Mouse (Mus musculus): ENCODE measurements around the gene Odf2l. TPM values are rescaled to one million over a fixed set of nuclear protein-coding genes. Genes with fewer than 3 reads are reported as not detected.

The Odf2l gene
- 10 to 100 TPM; 18.5 to 25.9 (median 21.5) TPM for total RNA-seq (2022)

GRCm38 (mm10) chr3:145118254-145119001 is at the start of gene Odf2l:
TSS of gene Odf2l (plus strand) at chr3:145118588.
- peak; percentile 95 to 99 for DNase-seq (ENCODE audit: low spot score in 2 of 2)

- DNase-seq (ENCODE audit: low spot score in 2 of 2): no peak
These were observed 49.4 kb upstream of the Odf2l start for GRCm38 (mm10) chr3:145068964-145069363.

GRCm38 (mm10) chr3:145072339-145072738 is 46.0 kb upstream of the Odf2l start:
- no peak for DNase-seq (ENCODE audit: low spot score in 2 of 2)

DNA sequence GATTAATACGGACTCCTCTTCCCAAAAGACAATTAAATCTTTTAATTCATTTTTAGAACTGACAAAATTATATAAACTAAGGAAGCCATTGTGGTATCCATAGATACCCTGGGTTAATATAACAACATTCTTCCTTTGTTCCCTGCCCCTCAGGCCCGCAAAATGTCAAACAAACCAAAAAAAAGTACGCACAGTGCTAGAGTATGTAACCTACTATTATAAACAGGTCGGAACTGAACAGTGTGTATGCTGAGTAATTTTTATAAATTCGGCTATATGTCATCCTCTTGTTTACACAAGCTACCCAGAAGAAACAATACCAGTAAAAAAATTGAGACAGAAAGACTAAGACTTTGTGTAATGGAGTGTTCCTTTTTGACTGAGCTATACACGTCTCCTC is 40.0 kb upstream of the Odf2l start:
- DNase-seq (ENCODE audit: low spot score in 2 of 2): no peak

GRCm38 (mm10) chr3:145080904-145081303 is 37.5 kb upstream of the Odf2l start:
- DNase-seq (ENCODE audit: low spot score in 2 of 2): no peak

- no peak for DNase-seq (ENCODE audit: low spot score in 2 of 2)
These were observed 35.3 kb upstream of the Odf2l start for GRCm38 (mm10) chr3:145083081-145083480.

GRCm38 (mm10) chr3:145086180-145086579 is 32.2 kb upstream of the Odf2l start:
- DNase-seq (ENCODE audit: low spot score in 2 of 2): no peak

DNA sequence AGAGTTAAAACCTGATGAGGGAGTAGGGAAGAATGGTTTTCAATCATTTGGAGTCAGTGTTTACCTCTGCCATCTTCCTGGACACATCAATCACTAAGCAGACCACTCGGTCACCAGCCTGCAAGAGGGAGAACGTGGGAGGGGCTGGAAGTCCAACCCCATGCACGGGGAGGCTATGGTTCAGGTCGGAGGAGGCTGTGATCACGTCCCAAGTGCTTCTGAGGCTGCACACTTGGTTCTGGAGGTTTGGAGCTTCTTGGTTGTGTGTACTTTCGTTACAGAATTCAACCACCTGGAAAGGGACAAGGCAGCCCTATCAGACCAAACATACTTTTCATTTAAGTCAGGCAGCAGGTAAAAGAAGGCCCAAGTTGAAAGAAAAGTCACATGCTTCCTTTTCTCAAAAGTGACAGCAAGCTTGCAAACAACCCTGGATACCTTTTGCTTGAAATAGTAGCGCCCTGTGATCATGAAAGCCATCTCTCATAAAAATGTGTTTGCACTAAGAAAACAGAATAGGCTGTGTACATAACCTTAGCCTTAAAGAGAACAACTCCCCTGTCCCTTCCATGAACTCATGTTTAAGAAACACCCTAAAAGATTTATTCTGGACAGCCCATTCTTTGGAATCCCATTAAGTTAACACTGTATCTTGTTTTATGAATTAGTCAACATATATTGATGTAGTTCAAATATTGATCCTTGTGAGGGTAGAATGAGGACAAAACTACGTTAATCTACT is 30.4 kb upstream of the Odf2l start:
- no peak for DNase-seq (ENCODE audit: low spot score in 2 of 2)

- DNase-seq (ENCODE audit: low spot score in 2 of 2): no peak
These were observed 19.1 kb upstream of the Odf2l start, which contains the start of gene Clca2 for GRCm38 (mm10) chr3:145099291-145099690. TSS of gene Clca2 (minus strand) at chr3:145099443.

GRCm38 (mm10) chr3:145101891-145102555 is 16.4 kb upstream of the Odf2l start:
- no peak for DNase-seq (ENCODE audit: low spot score in 2 of 2)

DNA sequence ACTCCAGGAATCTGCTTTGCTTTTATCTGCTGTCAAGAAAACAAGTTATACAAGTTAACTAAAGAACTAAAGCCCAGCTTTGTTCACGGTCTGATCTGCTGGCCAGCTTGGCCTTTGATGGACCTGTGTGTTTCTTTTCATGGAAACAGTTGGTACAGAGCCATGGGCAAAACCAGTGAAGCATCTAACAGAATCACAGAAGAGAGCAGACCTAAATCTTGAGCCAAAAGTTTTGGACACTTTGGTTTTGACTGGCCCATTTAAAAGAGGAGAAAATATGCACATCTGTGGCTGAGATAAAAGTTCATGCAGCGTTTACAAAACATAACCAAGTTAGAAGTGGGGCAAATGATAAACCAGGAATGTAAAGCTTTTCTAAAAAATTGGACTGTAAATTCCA is 15.1 kb upstream of the Odf2l start:
- no peak for DNase-seq (ENCODE audit: low spot score in 2 of 2)

DNA sequence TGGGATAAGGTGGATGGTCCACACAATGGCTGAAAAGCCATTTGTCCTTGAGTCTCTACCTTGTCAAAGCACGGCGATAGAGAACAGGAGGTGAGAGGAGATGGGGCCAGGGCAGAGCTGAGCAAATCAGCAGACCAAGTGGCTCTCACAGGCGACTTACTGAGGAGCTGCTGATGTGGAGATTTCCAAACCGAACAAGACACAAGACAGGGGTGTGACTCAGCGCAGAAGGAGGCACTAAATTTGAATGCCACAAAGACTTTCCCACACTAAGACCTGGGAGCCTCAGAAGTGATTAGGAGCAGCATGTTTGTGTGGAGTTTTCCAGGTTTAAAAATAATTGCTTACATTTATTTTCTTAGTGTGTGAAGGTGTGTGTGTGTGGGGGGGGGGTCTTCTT is 14.6 kb upstream of the Odf2l start:
- no peak for DNase-seq (ENCODE audit: low spot score in 2 of 2)

DNA sequence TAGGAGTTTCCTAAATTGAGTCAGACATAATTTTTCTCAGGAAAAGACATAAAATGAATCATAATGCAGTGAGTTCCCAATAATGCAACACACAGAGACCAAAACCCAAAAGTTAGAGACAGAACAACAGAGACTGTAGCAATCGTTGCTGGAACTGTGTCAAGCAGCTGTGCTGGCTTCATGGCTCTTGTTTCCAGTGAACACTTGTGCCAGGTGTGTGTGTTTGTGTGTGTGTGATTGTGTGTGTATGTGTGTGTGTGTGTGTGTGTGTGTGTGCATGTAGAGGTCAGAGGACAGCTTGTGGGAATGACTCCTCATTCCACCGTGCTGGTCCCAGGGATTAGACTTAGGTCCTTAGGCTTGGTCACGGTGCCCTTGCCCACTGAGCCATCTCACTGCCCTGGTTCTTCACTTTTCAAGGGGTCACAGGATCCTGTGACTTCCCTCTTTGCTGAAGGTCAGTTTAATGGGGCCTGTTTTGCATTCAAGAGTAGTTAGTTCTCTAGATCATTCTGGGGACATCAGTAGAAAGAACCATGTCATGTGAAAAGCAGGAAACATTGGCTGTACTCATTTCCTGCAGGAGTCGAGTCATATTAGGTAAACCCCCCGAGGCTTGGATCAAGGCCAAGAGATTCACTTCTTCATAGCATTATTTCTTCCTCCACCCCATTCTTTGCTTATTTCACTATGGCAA is 13.2 kb upstream of the Odf2l start:
- DNase-seq (ENCODE audit: low spot score in 2 of 2): no peak

DNA sequence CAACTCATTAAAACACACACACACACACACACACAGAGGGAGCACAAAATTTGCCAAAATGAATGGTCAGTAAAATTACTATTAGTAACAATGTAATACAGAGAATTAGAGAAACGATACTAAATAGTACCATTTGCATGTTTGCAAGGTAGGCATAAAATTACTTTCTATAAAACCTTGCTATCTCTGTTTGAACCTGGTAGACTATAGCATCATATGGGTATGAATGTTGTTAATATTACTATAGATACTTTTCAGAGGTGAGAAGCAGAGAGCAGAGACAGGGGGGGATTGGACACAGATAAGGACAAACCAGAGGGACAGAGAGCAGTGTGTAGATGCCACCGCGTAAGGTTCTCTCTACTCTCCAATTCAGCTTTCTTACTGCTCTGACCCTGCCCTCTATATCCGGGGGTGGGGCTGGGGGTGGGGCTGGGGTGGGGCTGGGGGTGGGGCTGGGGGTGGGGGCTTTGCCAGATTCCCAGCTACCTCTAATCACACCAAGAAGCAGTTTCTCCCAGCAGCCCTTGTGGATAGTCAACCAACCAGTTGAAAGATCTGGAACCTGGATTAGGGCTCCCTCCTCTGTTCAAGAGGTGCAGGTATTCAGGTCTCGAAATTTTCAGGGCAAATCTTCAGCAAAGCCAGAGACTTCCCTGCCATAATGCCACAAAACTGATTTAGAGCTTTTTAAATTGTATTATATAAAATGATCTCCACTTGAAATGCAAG is 12.4 kb upstream of the Odf2l start:
- DNase-seq (ENCODE audit: low spot score in 2 of 2): no peak

GRCm38 (mm10) chr3:145115169-145115568 is 3.2 kb upstream of the Odf2l start:
- no peak for DNase-seq (ENCODE audit: low spot score in 2 of 2)

- DNase-seq (ENCODE audit: low spot score in 2 of 2): peak in 1 of 2 experiments; percentile 2
These were observed 751 bp upstream of the Odf2l start for GRCm38 (mm10) chr3:145117637-145118036.

- DNase-seq (ENCODE audit: low spot score in 2 of 2): no peak
These were observed 592 bp downstream of the Odf2l start for GRCm38 (mm10) chr3:145119002-145119358.

DNA sequence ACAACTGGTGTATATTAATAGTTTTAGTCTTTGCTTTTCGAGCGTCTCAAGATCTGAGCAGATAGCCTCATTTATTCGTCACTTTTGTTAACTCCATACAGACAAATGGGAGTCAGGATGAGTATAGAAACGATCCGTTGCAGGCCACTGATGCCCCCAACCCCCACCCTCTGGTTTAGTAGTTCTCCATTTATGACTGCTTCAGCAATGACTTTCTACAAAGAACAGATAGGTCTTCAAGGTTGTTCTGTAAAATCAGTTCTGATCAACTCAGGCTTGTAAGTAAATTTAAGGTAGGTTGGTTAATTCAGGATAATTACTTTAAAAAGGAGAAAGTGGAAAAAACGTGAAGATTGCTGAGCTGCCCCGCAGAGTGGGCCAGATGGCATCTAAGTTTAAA is 1.0 kb downstream of the Odf2l start:
- no peak for DNase-seq (ENCODE audit: low spot score in 2 of 2)

DNA sequence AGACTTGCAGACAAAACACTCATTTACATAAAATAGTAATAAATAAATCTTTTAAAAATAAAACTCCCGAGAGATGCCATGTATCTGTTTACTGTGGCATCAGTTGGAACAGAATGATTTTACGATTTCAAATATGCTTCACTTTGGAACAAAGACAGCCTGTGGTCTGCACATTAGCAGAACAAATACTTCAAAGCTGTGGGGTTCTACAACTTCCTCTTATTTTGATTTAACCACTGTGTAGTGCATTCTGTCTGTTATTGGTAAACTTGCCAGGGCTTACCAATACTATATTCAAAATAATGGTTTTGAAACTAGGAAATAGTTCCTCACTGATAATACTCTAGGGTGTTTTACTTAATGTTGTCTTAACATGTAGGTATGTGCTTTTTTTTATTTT is 8.2 kb downstream of the Odf2l start:
- DNase-seq (ENCODE audit: low spot score in 2 of 2): no peak

GRCm38 (mm10) chr3:145129356-145129755 is 11.0 kb downstream of the Odf2l start:
- no peak for DNase-seq (ENCODE audit: low spot score in 2 of 2)

All from left cerebral cortex, adult 8-10 months (tissue).